Mouse (Mus musculus) forebrain, embryonic 14.5 days (tissue): Measurements from ENCODE around the gene Cnot8. TPM values are rescaled to one million over a fixed set of nuclear protein-coding genes. Genes with fewer than 3 reads are reported as not detected.

Experiments used
- ATAC-seq: fragments of 200-750 bp; cut with Nextera tagmentation; 2 replicates; pipeline ENCODE4 v1.8.0; 2017; ENCODE audit warnings: mild to moderate bottlenecking, moderate library complexity
- DNase-seq: peaks from one replicate; pipeline ENCODE4 v3.0.0-alpha.2; 2015; ENCODE audit warnings: low spot score
- H3K27ac ChIP-seq: fragments of 300-500 bp; sonication (generic); 2 replicates; pipeline ENCODE4 v1.5.1; 2014; ENCODE audit warnings: low read depth, mild to moderate bottlenecking, control low read depth, low read length, moderate library complexity
- H3K27me3 ChIP-seq: fragments of 300-500 bp; sonication (generic); replicated peaks from 2 replicates; pipeline ENCODE4 v1.6.1; 2014; ENCODE audit warnings: low read length, control low read depth, mixed read lengths; ENCODE audit not compliant: control insufficient read depth, insufficient read depth
- H3K36me3 ChIP-seq: fragments of 300-500 bp; sonication (generic); 2 replicates; pipeline ENCODE4 v1.6.1; 2014; ENCODE audit warnings: low read length, control low read depth; ENCODE audit not compliant: control insufficient read depth, insufficient read depth
- H3K4me1 ChIP-seq: fragments of 300-500 bp; sonication (generic); 2 replicates; pipeline ENCODE4 v1.6.1; 2014; ENCODE audit warnings: antibody characterized with exemption, low read length, control low read depth; ENCODE audit not compliant: control insufficient read depth, insufficient read depth
- H3K4me2 ChIP-seq: fragments of 300-500 bp; sonication (generic); 2 replicates; pipeline ENCODE4 v1.6.1; 2014; ENCODE audit warnings: mild to moderate bottlenecking, control low read depth, low read length
- H3K4me3 ChIP-seq: fragments of 300-500 bp; sonication (generic); 2 replicates; pipeline ENCODE4 v1.5.1; 2014; ENCODE audit warnings: low read depth, low read length, control low read depth
- H3K9ac ChIP-seq: fragments of 300-500 bp; sonication (generic); 2 replicates; pipeline ENCODE4 v1.6.1; 2014; ENCODE audit warnings: mild to moderate bottlenecking, low read length, control low read depth, moderate library complexity
- H3K9me3 ChIP-seq: fragments of 300-500 bp; sonication (generic); replicated peaks from 2 replicates; pipeline ENCODE4 v1.6.1; 2016; ENCODE audit warnings: low read length, control low read depth, mixed read lengths; ENCODE audit not compliant: control insufficient read depth
- WGBS: fragments of 180-500 bp; shearing (Covaris S2); extraction: QIAGEN DNeasy Blood & Tissue Kit; methylation state at CpG from one replicate; pipeline ENCODE4 v1.1.7; 2014; 5-methylcytosine and 5-hydroxymethylcytosine counted together
- polyA plus RNA-seq: library from polyadenylated mRNA; unstranded; fragments of >200 nt; fragmentation: Nextera tagmentation; extraction: Ambion mirVana; gene quantifications from 2 replicates; pipeline ENCODE4 v1.2.1, GENCODE M21; 2014

Cnot8 gene
- polyA plus RNA-seq, 1 experiment from 2014 or later = 136 TPM

DNA sequence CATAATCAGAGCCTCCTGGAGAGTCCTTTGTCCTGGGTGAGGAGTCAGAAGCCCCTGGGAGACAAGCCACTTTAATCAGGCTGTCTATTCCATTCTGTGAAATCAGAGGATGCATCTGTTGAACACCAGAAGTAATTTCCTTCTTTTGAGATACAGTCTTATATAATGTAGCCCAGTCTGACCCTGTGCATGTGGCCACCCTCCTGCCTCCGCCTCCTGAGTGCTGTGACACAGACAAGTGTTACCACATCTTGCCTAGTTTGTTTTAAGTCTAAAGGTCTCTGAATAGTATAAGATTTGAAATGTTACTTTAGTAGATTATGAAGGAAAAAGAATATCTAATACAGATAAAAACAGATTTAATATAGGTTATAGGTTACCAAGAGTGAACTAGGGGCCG lies 3.9 kb upstream of the Cnot8 start:
- Histone ChIP-seq H3K9ac (no peak overlapping the region), H3K36me3 (no peaks in the 10 kb centered on the region), H3K9me3 (no peaks in the 10 kb centered on the region), H3K4me2 (no peak overlapping the region), H3K27ac (no peak overlapping the region), H3K27me3 (0 out of 2 replicates have a peak, but pooled peaks cover 7% of the 10 kb centered on the region), H3K4me1 (peaks cover 6% of the 10 kb centered on the region), H3K4me3 (no peak overlapping the region)
- DNase-seq (no peak), ATAC-seq (no peak)
- WGBS = 91% methylated on average over 2 of the region's 2 CpGs

- peaks cover 11% of the 10 kb centered on the region for H3K4me1 ChIP-seq
- H3K9me3 ChIP-seq = no peaks in the 10 kb centered on the region
- 81% methylated on average over 4 of the region's 4 CpGs for WGBS
- H3K9ac ChIP-seq = no peak overlapping the region
- H3K27me3 ChIP-seq = 0 out of 2 replicates have a peak, but pooled peaks cover 7% of the 10 kb centered on the region
- ATAC-seq = no peak
- no peak overlapping the region for H3K4me2 ChIP-seq
- no peak for DNase-seq
- no peak overlapping the region for H3K27ac ChIP-seq
- H3K4me3 ChIP-seq = no peak overlapping the region
- H3K36me3 ChIP-seq = no peaks in the 10 kb centered on the region
These were observed 2.7 kb upstream of the Cnot8 start for GRCm38 (mm10) chr11:58101194-58101720.

DNA sequence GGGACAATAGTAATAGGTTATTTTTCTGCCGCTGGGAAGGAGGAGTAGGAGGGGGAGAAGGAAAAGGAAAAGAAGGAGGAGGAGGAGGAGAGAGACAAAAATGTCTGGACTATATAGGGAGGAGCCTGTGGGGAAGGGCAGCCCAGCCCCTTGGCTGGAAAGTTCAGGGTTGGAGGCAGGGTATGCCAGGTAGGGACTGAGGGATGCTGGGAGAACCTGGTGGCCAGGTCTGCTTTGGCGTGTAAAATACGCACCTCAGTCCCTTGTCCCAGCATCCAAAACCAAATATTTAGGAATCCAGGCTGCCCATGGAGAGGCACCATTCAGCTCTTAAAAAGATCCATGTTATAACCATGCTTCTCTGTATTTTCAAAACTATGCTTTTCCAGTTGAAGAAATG lies 1.8 kb upstream of the Cnot8 start:
- ATAC-seq (no peak), DNase-seq (no peak)
- Histone ChIP-seq H3K4me3 (no peak overlapping the region), H3K27ac (no peak overlapping the region), H3K4me2 (no peak overlapping the region), H3K9me3 (no peaks in the 10 kb centered on the region), H3K4me1 (peaks cover 11% of the 10 kb centered on the region), H3K9ac (no peak overlapping the region), H3K36me3 (no peaks in the 10 kb centered on the region), H3K27me3 (0 out of 2 replicates have a peak, but pooled peaks cover 7% of the 10 kb centered on the region)
- WGBS = 81% methylated on average over 3 of the region's 3 CpGs

- no peak overlapping the region for H3K27ac ChIP-seq
These were observed 1.2 kb upstream of the Cnot8 start for GRCm38 (mm10) chr11:58102581-58103343.

DNA sequence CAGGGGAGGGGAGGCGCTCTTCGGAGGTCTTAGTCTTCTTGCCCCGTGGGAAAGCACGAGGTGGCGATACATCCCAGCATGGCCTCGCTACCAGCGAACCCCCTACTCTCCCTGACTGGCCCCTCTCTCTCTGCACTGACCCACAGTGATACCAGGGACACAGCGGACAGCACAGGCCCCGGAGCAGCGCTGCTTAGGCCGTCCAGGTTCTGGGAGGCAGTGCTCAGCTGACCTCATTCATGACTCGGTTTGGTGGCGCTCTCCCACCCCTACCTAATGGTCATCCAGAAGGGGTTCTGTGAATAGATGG lies 654 bp upstream of the Cnot8 start:
- peaks cover 11% of the 10 kb centered on the region for H3K4me1 ChIP-seq
- DNase-seq (no peak), ATAC-seq (peak; percentile 54; the same call in 1 of the 2 replicates)
- peak overlapping the region; percentile 91 for H3K4me3 ChIP-seq
- H3K9me3 ChIP-seq = no peaks in the 10 kb centered on the region
- peak overlapping the region; percentile 44; the same call in 1 of the 2 replicates for H3K27ac ChIP-seq
- no peaks in the 10 kb centered on the region for H3K36me3 ChIP-seq
- WGBS = 46% methylated on average over 13 of the region's 13 CpGs
- peak overlapping the region; percentile 94 for H3K9ac ChIP-seq
- H3K4me2 ChIP-seq = peak overlapping the region; percentile 57
- 0 out of 2 replicates have a peak, but pooled peaks cover 4% of the 10 kb centered on the region for H3K27me3 ChIP-seq

More at GRCm38 (mm10) chr11:58102581-58103343, 1.2 kb upstream of the Cnot8 start:
- 80% methylated on average over 9 of the region's 9 CpGs for WGBS
- peaks cover 11% of the 10 kb centered on the region for H3K4me1 ChIP-seq
- ATAC-seq = no peak
- H3K36me3 ChIP-seq = no peaks in the 10 kb centered on the region
- no peak for DNase-seq
- H3K4me2 ChIP-seq = peak overlapping the region; percentile 57
- H3K27me3 ChIP-seq = 0 out of 2 replicates have a peak, but pooled peaks cover 4% of the 10 kb centered on the region
- H3K9me3 ChIP-seq = no peaks in the 10 kb centered on the region
- H3K4me3 ChIP-seq = peak overlapping the region; percentile 91; the same call in 1 of the 2 replicates
- peak overlapping the region; percentile 94 for H3K9ac ChIP-seq

- peak overlapping the region; percentile 85 for H3K27ac ChIP-seq
- WGBS = under 1% methylated on average over 23 of the region's 24 CpGs
- DNase-seq (peak; percentile 60), ATAC-seq (peak; percentile 27)
- peak overlapping the region; percentile 74 for H3K4me2 ChIP-seq
- H3K9me3 ChIP-seq = no peaks in the 10 kb centered on the region
- peaks cover 11% of the 10 kb centered on the region for H3K4me1 ChIP-seq
- H3K36me3 ChIP-seq = no peaks in the 10 kb centered on the region
- H3K27me3 ChIP-seq = no peaks in the 10 kb centered on the region
- H3K9ac ChIP-seq = peak overlapping the region; percentile 94
- peak overlapping the region; percentile 91 for H3K4me3 ChIP-seq
These were observed 418 bp downstream of the Cnot8 start for GRCm38 (mm10) chr11:58104351-58104791.

DNA sequence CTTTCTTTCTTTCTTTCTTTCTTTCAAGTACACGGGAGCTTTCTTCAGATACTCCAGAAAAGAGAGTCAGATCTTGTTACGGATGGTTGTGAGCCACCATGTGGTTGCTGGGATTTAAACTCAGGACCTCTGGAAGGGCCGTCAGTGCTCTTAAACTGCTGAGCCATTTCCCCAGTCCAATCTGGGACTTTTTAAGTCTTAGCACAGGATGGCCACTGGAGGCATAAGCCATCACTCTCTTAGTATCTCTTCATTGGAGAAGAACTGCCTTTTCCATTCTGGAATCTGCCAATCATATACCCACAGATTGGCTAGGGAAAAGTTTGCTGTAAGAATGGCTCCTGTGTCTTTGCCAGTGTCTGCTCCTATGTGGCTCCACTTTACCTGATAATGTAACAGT lies 3.1 kb downstream of the Cnot8 start:
- Histone ChIP-seq H3K9me3 (no peaks in the 10 kb centered on the region), H3K27me3 (no peaks in the 10 kb centered on the region), H3K4me3 (no peak overlapping the region), H3K9ac (no peak overlapping the region), H3K4me1 (peaks cover 11% of the 10 kb centered on the region), H3K4me2 (no peak overlapping the region), H3K27ac (no peak overlapping the region), H3K36me3 (peaks cover 26% of the 10 kb centered on the region)
- 60% methylated on average over 3 of the region's 3 CpGs for WGBS
- DNase-seq (peak; percentile 11), ATAC-seq (no peak)

DNA sequence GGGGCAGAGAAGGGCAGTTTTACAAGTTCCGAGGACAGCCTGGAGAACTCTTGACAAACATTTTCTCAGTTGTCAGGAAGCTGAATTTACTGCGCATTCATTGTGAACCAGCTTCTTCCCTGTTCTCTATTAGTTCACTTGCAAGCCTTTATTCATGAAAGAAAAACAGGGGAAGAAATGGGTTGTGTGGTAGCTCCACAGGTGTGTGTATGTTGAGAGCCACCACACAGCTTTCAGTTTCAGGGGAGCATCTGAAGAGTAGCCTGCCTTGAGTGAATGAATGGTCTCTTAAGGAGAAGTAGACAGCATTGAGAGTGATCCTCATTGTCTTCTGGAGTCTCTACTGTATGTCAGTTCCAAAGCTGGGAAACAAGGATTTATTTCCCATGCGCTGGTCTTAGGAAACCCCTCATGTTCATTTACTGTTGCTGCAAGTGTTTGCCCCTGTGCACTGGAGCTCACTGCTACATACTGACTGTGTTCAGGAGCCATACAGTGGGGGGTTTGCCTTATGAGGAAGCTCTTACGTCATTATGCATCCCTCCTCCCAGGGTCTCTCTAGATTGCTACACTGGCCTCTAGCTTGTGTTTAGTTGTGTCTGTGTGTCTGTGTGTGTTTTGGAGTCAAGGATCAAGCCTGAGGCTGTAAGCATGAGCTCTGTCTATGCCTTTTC lies 3.8 kb downstream of the Cnot8 start:
- DNase-seq (no peak), ATAC-seq (no peak)
- WGBS = 92% methylated on average over 4 of the region's 4 CpGs
- peaks cover 32% of the 10 kb centered on the region for H3K36me3 ChIP-seq
- 0 out of 2 replicates have a peak overlapping the region, but pooled peaks have one; percentile 8 for H3K9ac ChIP-seq
- H3K27ac ChIP-seq = no peak overlapping the region
- H3K27me3 ChIP-seq = no peaks in the 10 kb centered on the region
- no peaks in the 10 kb centered on the region for H3K9me3 ChIP-seq
- H3K4me1 ChIP-seq = peaks cover 11% of the 10 kb centered on the region
- no peak overlapping the region for H3K4me2 ChIP-seq
- no peak overlapping the region for H3K4me3 ChIP-seq
